Mouse (Mus musculus) heart, adult 9 months (tissue): ENCODE data around the gene Malrd1.
"Not testable (repeated sequence)": the region's sequence is repeated elsewhere in the genome, so short reads cannot be mapped to it uniquely, and the experiment has no call there.

Experiments used
- DNase-seq, 2 experiments: peaks; one replicate each; pipeline ENCODE4 v3.0.0; 2022; ENCODE audit warnings: low spot score in 2 of 2

Malrd1 gene

DNA sequence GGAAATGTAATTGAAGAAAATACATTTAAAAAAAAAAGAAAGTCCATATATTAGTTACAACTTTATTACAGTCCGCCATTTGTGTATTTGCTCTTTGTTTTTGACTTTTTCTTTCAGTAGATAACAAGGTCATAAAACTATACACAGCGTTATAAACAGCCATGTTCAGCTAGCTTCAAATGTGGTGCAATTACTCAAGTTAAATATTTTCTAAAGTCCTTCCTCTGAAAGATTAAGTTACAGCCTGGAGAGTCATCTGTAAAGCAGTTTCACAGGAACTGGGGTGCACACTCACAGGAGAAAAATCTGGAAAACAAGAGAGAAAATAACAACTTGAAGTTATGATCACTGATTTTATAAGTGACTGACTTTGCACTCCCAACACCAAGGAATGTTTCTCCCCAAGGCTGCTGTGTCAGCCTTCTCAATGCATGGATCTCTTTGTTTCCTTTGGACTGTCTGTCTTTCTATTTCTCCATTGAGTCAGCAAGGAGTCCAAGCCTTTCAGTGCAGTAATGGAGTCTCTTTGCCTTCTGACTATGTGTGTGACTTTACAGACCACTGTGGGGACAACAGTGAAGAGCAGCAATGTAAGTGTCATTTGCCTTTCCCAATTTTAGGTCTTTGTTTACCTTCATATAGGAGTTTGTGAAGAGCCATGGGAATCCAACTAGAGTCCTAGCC, at the start of gene Malrd1:
TSS of gene Malrd1 (plus strand) at position 239 of the 684 bp plus-strand sequence.
- DNase-seq: no peak

DNA sequence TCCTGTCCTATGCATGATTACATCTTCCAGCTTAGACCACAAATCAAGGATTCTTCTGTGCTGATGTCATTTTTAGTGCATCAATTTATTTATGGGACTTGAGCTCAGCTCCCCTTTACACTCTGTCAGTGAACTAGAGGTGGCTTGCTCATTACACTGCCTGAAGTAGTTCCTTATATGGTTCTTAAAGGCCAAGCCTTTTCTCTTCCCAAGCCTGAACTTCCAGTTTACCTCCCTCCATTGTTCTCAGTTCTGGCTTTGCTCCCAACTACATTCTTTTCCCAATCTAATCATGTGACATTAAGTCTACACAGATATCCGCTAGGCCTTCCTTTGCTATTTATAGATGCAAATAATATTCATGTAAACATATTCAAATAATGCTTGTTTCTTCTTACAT, 12.4 kb downstream of the Malrd1 start:
- DNase-seq: peak; percentile 30 to 66

DNA sequence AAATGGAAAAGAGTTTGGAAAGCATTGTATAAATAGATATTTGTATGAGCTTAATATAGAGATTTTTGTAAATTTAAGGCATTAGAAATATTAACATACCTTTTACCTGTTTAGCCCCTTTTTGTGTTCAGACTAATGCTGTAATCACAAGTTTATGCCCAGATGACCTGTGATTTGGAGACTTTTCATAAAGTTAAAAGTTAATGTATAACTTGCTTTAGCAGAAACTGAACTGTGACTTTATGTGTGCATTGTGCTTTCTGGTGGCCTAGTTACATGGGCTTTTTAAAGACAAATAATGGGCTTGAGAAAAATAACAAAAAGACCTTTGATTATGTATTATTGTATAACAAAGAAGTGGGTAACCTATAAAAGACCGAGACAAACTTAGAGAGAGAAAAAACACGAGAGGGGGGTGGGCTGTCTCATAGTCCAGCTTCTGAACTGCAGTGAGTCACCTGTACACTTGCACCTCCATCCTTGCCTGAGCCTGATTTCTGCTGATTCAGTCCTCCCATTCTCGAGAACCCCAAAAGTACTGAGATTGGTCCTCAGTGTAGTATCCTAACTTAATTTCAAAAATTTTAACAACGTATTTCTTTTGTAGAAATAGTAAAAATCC, 87.2 kb downstream of the Malrd1 start:
- no peak for DNase-seq

DNA sequence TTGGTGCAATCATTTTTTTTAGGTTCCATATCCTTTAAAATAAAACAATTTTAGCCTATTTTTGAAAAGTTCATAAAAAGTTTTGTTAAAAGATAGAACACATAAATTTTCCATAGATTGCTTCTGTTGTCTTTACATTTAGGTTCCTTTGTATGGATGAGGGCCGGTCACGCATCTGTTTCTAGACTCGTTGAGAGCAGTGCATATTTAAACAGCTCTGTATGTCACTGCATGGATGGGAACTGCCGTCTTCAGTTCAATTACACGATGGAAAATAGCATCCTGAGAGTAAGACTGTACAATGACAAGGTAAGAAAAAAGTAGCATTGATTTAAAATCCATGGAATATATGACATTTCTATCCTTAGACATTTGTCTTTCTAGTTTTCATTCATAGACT, 87.7 kb downstream of the Malrd1 start:
- no peak for DNase-seq

DNA sequence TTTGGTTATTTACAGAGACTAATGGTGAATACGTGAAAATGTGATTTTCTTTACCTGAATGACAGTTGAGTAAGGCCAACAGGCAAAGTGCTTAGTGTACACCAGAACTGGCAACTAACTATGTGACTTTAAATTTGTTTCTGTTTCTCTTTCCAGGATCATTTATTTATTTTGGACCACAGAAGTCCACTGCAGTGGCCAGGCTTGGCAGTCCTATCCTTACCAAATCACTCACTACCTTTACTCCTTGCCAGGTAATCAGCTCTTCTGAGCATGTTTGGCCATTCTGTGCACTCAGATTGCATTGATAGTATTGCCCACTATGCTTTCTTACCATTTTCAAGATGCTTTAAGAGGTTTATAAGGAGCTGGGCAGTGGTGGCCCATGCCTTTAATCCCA, 109.5 kb downstream of the Malrd1 start:
- DNase-seq: no peak

DNA sequence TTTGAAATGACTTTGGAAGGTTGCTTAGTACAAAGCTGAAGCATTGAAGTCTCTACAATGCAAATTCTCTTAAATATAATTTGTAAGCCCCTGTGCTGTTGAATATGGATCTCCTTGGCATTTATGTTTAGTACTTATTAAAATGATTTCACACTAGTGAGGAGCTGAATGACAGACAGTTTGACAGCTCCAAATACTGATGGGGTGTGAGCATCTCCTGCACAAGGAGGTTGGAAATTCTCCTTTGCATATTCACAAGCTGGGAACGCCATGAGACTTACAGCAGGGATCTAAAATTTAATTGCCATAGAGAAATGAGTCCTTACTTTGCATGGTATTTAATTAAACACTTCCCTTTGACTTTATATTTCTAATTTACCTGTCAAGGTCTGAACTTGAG, 117.6 kb downstream of the Malrd1 start:
- no peak for DNase-seq

DNA sequence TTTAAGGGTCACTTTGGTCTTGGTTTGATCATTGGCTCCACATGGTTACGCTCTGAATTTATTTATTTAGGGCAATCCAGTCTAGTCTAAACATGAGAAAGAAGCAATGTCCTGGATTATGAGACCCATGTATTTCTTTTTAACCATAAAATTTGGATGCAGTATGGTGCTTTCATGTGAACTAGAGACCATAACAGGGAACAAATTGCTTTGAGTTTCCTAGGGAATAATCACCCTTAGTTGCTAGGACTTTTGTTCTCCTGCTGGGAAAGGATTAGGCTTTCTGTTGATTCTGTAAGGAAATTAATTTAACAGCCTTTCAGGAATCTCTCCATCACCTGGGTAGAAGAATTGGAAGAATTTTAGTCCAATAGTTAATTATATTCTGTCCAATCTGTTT, 130.1 kb downstream of the Malrd1 start:
- DNase-seq: no peak

DNA sequence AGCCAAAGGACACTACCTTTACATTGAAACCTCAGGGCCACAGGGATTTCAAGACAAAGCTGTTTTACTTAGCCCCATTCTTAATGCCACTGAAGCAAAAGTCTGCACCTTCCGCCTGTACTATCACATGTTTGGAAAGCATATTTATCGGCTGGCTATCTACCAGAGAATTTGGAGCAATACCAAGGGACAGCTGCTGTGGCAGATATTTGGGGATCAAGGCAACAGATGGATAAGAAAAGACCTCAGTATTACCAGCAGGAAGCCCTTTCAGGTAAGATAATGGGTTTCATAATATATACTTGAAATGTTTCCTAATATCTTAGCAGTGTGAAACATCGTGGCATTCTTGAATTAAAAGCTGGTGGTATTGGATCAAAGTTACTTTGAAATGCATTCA, 176.7 kb downstream of the Malrd1 start:
- DNase-seq: no peak

DNA sequence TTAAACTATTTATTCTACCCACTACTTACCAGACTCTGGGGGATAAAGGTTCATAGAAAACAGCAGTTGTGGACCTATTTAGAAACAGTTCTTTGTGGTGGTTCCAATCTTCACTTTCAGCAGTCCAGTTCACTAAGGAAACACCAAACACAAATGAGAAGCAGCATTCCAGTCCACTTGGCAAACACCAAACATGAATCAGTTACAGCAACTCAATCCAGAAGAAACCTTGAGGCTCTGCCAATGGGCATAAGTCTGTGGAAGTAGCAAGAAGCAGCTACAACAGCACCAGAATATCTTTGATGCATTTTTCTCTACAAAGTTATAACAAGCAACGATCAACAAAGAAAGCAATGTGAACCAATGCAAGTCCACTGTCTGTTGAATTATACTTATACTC, 214.7 kb downstream of the Malrd1 start:
- no peak for DNase-seq

DNA sequence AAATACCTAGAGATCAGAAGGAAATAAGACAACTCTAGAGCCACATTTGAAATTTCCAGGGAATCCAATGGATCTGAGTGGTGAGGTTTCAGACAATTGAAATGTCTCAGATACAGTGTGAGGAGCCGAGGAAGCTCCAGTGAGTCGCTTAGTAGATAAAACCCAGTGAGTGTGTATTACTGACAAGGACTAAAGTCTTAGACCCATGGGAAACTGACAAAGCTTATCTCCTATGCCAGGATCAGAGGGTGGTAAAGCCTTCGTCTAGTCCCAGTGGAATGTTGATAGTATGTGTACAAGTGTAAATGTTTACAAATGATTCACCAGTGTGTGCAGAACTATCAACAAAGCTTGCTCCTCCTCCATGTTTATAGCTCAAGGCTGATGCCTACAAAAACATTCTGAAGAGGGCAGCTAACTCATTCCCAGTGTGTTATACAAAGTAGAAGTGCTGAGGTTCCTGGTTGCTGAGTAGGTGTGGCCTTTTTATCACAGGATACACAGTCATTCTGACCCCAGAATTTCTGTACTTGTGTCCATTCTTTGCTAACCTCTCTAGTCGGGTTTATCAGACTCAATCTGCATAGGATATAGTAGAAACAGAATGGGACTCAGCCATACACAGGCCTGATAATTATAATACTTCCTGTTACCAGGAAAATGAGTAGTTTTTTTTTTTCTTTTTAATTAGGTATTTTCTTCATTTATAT, 218.9 kb downstream of the Malrd1 start:
- DNase-seq: no peak

DNA sequence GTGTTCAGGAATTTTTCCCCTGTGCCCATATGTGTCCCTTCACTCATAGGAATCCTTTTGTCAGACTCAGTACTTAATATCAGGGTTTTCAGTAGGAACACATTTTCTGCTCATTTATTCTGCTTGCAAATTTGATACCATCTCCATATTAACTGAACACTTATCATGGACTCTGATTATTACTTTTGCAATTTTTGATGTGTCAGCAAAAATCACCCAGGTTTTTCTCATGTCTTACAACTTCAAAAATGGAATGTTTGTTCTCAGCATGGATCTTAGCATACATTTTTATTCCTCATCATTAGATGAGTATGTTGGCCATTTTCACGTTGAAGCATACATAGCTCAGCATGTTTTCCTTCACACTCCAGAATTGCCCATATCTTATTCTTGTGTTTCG, 258.5 kb downstream of the Malrd1 start:
- no peak for DNase-seq

DNA sequence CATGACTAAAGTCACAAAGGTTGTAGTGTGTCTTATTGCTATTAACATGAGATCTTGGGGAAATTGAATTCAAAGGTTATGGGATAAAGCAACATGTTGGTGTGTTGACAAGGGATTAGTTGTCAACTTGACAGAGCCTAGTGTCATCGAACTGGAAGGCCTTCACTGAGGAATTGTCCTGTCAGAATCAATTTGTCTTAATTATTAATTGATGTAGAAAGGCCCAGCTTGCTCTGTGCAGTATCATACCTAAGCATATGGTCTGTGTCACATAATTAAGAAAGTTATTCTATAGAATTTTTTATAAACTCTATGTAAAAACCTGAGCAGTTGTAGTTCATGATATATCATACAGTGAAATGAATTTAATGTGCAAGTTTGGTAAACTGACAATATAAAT, 289.4 kb downstream of the Malrd1 start:
- no peak for DNase-seq

DNA sequence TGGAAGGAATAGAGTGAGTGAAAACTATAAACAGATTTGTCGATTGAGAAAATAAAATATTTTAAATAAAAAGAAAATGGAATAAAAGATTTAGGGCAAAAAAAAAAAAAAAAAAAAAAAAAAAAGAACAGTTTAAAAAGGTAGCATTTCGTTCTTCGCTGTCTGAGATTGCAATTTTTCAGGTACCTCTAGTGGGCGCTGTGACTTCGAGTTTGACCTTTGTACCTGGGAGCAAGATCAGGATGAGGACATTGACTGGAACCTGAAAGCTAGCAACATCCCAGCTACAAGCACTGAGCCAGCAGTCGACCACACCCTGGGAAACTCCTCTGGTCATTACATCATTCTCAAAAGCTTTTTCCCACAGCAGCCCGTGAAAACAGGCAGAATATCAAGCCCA, 343.1 kb downstream of the Malrd1 start:
- DNase-seq: no peak

DNA sequence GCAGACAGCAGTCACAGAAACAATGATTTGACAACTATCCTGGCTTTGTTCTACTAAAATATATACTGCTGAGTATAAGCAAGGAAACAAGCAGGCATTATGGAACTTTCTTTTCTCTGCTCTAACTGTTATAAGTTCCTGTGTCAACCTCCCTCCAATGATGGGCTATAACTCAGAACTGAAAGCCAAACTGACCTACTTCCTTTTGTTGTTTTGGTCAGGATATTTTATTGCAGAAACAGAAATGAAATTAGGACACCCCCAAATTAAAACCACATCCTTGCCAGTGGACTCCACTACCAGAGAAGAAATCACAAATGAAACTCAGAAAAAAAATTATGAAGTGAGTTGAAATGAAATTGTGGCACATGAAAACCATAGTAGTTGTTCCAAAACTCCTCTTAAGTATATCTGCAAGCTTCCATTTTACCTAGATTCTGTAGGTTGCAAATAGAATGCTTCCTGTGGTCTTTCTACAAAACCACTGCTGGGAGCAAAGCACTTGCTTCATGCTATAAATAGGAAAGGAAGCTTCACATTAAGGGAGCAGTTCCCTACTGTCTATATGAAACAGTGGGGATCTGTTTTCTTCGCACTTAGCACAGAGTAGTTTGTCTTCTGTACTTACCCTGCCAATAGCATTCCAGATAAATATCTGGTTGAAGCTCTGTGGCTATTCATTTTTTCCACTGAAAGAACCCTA, 367.3 kb downstream of the Malrd1 start:
- DNase-seq: no peak

DNA sequence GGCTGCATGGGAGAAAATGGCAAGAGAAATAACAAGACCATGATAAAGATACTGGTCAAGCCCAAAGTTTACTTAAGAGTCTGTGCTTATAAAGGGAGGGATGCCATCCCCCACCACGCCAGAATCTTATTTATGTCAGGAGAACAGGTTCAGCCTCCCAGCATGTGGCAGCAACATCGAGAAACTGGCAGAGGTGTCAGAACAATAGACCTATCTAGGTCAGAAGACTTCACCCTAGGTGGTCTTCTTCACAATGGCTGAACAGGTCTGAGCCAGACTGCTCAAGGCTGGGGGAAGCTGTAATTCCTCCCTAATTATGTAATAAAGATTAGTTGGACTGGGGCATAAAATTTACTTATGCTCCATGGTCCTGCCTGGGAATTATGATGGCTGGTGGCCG, 399.2 kb downstream of the Malrd1 start:
- DNase-seq: no peak

DNA sequence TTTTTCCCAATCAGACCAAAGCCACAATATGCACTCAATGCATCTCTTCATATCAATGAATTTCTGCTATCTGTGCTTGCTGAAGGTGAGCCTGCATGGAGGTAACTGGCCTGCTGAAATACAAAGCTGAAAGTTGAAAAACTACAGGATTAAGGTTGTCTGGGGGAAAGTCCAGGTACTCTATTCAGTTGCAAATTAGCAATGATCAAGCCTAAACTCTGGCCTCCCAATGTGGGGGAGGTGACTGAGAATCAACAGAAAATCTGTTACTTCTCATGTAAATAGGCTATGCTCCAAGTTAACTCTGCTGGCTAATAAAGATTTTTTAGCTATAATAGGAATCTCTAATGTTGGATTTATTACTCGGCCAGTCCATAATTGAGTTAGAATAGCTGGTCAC, 399.8 kb downstream of the Malrd1 start:
- DNase-seq: no peak

DNA sequence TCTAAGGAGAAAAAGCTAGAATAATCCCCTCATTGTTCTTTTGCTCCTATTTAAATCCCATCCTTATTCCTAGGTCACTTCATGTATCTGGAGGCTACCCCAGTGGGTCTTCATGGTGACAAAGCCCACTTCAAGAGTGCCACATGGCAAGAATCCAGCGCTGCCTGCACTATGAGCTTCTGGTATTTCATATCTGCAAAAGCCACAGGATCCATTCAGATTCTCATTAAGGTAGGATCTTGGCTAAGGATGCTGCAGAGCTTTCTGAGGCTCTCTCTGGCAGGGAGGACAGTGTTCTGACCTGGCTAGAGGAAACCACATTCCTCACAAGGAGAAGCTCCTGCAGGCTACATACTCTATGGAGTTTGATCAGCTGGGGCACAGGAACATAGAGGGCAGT, 405.2 kb downstream of the Malrd1 start:
- DNase-seq: no peak

DNA sequence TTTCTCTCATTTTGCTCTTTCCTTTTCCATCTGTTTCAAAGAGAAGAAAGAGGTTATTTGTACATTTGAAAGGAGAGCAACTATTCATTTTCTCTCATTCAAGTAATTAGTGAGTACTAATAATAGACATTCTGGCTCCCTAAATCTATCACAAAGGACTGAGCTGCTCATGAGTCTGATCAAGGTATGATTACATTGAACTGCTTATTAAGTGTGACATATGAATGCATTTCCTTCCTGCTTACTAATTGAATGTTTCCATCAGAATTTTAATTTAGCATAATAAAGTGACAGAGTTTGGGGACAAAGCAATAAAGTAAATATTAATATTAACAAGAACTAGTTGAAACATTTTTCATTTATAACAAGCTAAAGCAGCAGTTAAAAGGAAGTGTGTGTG, 405.6 kb downstream of the Malrd1 start:
- no peak for DNase-seq

DNA sequence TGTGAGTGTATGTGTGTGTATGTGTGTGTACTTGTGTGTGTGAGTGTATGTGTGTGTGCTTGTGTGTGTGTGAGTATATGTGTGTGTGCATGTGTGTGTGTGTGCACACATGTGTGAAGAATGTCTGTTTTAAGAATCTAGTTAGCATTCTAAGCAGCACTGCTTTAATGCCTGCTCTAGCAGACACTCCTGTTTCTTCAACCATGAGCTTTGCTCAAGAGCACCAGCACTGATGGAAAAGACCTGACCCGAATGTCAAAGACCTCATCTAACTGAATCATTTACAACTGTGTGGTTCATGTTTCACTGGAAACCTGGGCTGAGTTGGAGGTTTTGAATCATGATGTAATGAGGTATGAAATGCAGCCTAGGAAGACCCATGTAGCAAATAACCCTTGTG, 406.1 kb downstream of the Malrd1 start:
- no peak for DNase-seq

DNA sequence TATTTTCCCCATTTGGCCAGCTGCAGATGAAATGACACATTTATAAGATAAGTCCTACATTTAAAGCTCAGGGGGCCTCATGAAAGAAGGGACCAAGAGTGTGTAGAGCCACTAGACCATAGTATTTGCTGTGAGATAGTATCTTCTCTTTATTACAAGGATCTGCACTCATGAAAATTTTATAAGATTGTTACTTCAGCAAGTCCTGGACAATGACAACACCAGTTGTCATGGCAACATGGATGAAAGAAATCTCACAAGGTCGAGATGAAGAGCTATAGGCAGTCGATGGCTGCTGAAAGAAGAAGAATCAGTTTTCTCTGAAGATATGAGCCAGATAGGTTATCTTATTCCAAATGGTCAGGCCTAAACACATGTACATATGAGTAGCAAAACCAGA, 476.6 kb downstream of the Malrd1 start:
- DNase-seq: no peak

DNA sequence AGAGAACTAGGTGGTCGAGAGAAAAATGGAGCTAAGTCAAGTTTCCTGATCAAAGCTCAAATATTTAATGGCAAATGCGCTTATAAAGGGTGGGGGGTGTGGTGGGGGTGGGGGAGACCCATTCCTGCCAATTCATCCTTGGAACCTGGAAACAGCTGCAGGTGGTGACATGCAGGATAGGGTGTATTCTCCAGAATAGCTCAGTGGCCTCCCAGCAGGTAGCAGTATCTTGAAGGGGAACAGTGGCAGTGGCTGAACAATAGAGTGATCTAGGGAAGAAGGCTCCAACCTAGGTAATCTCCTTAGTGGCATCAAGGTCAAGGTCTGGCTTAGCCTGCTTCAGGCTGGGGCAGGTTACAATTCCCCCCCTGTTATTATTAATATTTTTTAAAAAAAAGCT, 490.8 kb downstream of the Malrd1 start:
- DNase-seq: not testable (repeated sequence)

DNA sequence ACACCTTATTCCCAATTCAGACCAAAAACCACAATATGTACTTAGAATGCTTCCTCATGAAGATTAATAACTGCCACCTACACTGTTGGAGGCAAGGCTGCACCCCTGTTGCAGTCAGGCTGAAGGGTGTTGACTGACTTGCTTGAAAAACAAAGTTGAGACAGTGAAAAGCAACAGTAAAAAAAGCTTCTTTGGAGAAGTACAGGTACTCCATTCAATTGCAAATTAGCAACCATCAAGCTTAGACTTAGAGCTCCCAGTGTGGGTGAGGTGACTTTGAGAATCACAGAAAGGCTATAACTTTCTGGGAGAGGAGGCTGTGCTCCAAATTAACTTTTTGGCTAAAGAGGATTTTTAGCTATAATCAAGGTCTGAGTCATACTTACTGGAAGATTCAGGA, 491.4 kb downstream of the Malrd1 start:
- not testable (repeated sequence) for DNase-seq

DNA sequence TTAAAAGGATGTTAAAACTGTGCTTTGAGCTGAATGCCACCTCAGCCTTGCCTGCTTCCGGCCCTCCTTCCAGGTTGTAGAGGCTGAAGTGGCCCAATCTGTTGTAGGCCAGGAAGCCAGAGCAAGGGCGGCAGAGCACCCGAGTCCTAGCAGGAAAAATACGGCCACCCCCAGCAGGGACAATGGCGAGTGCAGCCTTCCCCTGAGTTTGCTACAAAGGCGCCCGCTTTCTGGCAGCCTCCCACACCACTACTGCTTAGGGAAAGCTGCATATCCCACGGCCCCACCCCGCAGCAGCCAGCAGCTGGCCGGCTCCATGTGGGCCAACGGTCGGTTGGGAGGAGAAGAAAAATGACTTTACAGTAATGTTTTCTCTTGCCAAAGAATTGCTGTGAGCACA, 503.5 kb downstream of the Malrd1 start:
- peak in 1 of 2 experiments; percentile 1 for DNase-seq
